Mouse (Mus musculus) thymus, postnatal 0 days (tissue): ENCODE data around the gene Mical1. TPM values are rescaled to one million over a fixed set of nuclear protein-coding genes. Genes with fewer than 3 reads are reported as not detected.

Experiments used
- DNase-seq: peaks from one replicate; pipeline ENCODE4 v3.0.0-alpha.2; 2015; ENCODE audit warnings: low spot score
- polyA plus RNA-seq: library from polyadenylated mRNA; unstranded; fragments of >200 nt; fragmentation: Nextera tagmentation; extraction: Ambion mirVana; gene quantifications from 2 replicates; pipeline ENCODE4 v1.2.1, GENCODE M21; 2015

The Mical1 gene
- polyA plus RNA-seq, 1 experiment from 2014 or later, result 82.9 TPM

DNA sequence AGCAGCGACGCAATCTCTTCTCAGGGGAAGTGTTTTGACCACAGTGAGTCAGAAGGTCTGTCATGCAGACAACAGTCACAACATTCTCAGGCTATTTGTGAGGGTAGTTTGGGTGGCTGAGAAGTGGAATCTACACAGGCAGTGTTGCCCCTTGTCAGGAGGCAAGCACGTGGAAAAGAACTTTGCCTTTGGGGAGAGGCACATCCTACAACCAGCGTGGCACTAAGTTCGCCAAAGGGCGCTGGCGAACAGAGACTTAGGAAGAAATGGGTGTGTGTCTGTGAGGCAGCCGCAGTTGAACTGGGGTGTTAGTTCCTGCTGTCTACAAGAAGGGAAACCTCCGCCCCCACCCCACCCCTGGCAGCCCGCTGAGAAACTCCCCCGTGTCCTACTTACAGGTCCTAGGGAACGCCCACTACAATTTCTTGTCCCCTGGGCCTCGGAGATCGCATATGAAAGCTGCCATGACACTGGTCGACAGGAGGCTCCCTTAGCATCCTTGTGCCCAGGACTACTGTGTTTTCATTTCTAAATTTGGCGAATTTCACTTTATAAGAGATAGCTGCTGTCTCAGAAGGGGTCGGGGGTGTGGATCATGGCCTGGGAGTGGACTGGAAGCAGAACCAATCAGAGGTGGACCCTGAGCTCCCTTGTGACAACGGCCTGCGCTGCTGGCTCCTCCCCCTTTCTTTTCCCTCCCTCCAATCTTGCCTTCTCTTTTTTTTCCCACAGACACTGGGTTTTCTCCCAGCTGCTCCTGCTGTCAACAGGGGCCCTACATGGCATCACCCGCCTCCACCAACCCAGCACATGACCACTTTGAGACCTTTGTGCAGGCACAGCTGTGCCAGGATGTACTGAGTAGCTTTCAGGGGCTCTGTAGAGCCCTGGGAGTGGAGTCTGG lies 1.4 kb downstream of the Mical1 start:
- peak; percentile 87 for DNase-seq

- DNase-seq, result no peak
Measured at GRCm38 (mm10) chr10:41479961-41480360, 3.8 kb downstream of the Mical1 start.

DNA sequence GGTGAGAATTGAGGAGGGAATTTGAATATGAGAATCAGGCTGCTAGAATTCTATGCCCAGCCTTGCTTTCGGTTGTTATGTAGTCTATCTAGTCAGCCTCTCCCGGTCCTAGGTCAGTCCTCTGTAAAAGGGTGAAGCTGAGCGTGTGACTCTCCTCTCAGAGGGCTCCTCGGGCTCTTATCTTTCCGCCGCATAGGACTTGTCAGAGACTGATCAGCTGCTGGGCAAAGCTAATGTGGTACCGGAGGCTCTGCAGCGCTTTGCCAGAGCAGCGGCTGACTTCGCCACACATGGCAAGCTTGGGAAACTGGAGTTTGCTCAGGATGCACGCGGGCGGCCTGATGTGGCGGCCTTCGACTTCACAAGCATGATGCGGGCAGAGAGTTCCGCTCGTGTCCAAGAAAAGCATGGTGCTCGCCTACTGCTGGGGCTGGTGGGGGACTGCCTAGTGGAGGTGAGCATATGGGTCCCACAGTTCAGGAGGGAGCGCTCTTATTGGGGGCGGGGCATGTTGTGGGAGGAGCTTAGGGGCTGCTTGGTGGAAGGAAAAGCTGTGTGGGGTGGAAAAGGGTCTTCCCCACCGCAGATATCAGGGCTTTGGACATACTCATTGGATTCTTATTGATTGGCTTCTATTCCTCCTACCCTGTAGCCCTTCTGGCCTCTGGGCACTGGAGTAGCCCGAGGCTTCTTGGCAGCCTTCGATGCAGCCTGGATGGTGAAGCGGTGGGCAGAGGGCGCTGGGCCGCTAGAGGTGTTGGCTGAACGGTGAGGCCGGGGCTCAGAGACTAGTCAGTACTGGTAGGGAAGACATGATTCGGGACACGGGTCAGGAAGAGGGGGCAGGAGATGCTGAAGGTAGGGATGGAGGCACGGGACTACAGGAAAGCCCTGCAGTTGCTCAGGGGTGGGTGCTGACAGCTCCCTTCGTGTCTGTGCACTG lies 5.1 kb downstream of the Mical1 start:
- DNase-seq, result no peak

DNA sequence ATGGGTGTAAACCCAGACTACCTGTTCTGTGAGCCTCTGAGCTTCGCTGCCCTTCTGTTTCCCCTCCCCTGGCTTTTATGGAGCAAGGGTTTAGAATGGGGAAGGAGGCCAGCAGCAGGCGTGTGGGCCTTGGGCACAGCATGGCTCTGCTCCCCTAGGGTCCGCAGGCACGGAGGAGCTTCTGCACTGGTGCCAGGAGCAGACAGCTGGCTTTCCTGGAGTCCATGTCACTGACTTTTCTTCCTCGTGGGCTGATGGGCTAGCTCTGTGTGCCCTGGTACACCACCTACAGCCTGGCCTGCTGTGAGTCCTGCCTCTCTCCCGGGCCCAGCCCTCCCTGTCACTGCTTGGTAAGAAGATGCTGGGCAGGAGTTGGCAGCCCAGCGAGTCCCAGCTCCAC lies 6.3 kb downstream of the Mical1 start:
- no peak for DNase-seq

DNA sequence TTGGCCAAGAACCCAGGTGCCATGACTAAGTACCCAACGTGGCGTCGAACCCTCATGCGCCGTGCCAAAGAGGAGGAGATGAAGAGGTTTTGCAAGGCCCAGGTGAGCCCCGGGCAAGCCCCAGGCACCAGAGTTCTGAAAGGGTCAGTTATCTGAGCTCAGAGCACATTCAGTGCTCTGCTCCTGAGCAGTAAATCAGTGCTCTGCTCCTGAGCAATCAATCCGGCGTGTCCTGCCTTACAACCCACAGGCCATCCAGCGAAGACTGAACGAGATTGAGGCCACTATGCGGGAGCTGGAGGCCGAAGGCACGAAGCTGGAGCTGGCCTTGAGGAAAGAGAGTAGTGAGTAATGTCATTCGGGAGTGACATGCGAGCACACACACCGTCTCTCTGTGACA lies 9.7 kb downstream of the Mical1 start:
- DNase-seq, result no peak

- DNase-seq, result no peak
Measured at GRCm38 (mm10) chr10:41486506-41487170, 10.5 kb downstream of the Mical1 start.

- peak; percentile 48 for DNase-seq
Measured at GRCm38 (mm10) chr10:41488877-41489276, 12.8 kb downstream of the Mical1 start.

- DNase-seq, result no peak
Measured at GRCm38 (mm10) chr10:41489294-41489693, 13.2 kb downstream of the Mical1 start.

DNA sequence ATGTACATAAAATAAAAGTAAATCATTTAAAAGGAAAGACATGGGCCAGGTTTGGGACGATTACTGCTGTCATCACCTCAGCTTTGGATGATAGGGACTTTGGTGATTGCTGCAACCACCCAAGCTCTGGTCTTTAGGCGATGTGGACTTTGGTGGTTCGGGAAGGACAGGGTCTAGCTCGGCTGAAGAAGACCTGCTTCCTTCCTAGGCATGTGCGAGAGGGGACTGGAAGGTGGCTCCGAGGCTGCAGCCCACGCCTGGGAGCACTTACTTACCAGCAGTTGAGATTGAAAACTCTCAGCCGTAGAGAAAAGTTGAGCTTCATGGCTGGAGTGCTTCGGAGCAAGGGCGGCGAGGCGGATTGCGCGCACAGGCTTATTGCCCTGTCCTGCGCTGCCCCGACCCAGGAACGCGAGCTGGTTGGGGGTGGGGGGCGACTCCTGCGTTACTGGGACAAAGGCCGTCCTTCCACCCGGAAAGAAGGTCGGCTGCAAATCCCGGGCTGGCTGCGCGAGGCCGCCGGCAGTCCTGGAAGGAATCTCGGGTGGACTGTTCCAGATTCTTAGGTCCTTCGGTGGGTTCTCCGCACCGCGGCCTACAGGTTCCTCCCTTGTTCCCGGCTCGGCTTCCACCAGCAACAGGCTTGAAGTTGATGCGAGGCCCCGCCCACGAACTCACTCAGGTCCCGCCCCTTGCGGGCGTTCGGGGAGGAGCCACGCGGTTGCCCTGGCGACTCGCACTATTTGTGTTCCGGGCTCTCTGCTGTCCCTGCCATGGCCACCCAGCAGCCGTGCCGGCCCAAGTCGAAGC lies 13.8 kb downstream of the Mical1 start, which contains the start of the genes Smpd2 and Ppil6:
Gene Smpd2 (minus strand): TSS at position 662 of the 810 bp plus-strand sequence.
Gene Ppil6 (plus strand): TSS at position 732 of the 810 bp plus-strand sequence.
- DNase-seq, result peak; percentile 91

DNA sequence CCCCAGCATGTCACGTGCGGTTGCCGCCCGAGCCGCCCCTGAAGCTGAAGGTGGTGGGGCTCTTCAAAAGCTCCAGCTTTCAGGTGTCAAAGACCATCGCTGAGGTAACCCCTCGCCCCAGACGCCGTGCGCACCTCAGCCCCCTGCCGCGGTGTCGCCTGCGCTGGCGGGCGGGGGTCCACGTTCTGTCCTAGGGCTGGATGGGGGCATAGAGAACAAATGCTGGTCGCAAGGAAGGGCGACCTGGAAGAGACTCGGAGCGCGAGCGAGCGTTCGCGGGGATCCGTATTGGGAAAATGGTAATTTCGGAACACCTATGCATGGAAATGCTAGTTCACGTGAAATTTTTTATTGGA lies 14.4 kb downstream of the Mical1 start:
- no peak for DNase-seq

DNA sequence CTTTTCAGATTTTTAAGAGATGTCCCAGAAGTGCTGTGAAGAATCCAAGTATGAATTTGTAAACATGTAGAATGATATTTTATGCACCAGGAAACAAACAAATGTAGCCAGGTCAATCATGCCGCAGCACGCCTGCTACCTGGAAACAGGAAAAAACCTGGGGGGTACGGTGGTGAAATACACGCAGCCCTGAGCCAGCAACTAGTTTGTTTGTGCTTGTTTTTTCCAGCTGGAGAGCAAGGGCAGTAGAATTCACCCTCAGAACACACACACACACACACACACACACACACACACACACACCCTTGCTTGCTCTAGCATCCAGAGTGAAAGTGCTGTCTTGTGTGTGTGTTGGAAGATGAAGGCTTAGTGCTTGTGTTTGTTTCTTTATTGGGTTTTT lies 15.0 kb downstream of the Mical1 start:
- no peak for DNase-seq

DNA sequence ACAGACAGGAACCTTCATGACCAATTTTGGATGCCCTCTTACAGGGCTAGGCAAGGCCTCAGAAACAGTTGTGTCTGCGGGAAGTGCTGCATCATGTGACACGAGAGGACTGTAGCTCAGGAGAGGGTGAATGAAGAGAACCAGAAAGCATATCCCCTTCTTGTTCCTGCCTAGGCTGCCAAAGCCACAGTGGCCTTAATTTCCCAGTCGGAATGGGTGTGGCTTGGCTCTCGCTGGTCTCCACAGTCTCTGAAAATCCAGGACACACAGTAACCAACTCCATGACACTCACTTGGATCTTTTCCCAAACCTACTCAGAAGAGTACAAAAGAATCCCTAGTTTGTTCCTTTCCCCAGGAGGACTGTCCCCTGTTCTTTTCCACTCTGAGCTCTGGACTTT lies 24.8 kb downstream of the Mical1 start:
- DNase-seq, result no peak

GRCm38 (mm10) chr10:41504996-41505395 lies 28.9 kb downstream of the Mical1 start:
- DNase-seq, result no peak

- DNase-seq, result peak; percentile 84
Measured at GRCm38 (mm10) chr10:41505446-41505845, 29.3 kb downstream of the Mical1 start.

DNA sequence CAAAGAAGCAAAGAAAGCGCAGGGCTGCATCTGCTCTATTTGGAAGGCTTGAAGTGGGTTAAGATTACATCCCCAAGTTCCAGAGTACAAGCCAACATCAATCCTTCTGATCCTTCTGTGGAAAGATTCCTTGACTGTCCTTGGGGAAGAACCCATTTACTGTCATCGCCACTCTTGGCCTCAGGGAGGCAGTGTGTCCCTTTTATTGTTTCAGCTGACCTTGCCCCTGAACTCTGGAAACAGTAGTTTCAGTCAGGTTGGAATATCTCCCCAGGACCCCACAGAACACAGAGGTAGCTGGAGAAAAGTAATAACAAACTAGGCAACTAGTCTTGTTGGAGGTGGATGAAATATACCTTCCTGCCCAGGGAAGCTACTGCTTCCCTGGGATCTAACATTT lies 33.0 kb downstream of the Mical1 start:
- DNase-seq, result no peak

DNA sequence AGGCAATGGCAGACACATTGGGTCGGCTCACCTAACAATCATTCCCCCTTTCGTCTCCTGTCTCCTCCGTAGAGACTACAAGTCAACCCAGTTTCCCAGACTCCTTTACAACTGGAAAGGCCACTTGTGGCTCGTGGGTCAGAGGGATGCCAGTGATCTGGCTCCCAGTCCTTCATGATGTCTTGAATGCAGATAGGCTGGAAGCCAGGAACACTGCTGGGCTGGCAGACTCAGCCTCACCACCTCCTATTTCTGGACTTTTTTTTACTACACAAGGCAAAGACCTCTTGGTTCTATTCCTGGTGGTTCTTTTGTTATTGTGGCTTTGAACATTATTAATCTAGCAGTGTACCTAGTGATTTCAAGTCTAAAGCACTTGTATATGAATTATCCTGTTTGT lies 38.2 kb downstream of the Mical1 start:
- no peak for DNase-seq

GRCm38 (mm10) chr10:41514921-41515320 lies 38.8 kb downstream of the Mical1 start:
- DNase-seq, result no peak

- peak; percentile 92 for DNase-seq
Measured at GRCm38 (mm10) chr10:41518508-41518980, 42.4 kb downstream of the Mical1 start.

GRCm38 (mm10) chr10:41518981-41519618 lies 43.0 kb downstream of the Mical1 start, which contains the start of gene Cd164:
TSS of gene Cd164 (plus strand) at chr10:41519414.
- peak; percentile 97 for DNase-seq
